Mouse (Mus musculus): ENCODE measurements at regions not wholly inside any gene's neighbourhood (a gene's known extent, or its start where the extent isn't known, plus 50 kb on each side); places are given as distances from the start of the nearest gene placed in this dataset.

GRCm38 (mm10) chr9:41302809-41303493, 141.5 kb upstream of the Ubash3b start:
- no peak for TF ChIP-seq POLR2A (IDR thresholded peaks at IDR 0.05; ENCODE audit: borderline replicate concordance, low read depth, low read length)
- no peak for TF ChIP-seq CTCF (IDR thresholded peaks at IDR 0.05; ENCODE audit: low read depth, low read length)
